Mouse (Mus musculus) MEL (cell line): Measurements from ENCODE around the gene Dmkn.

Experiments used
- CTCF ChIP-seq, 3 experiments: IDR thresholded peaks in 2 of 3; conservative IDR thresholded peaks in 1 of 3; 2 replicates each; pipeline ENCODE4 v1.5.1; 2011 to 2012; ENCODE audit warnings: low read length in 3 of 3, low read depth in 2 of 3, mild to moderate bottlenecking in 2 of 3, improper control_type of control experiment in 1 of 3, inconsistent platforms in 1 of 3, mixed read lengths in 1 of 3, moderate library complexity in 1 of 3; ENCODE audit not compliant: control insufficient read depth in 1 of 3, insufficient read depth in 1 of 3, poor library complexity in 1 of 3, severe bottlenecking in 1 of 3
- E2F4 ChIP-seq: IDR thresholded peaks from 2 replicates; pipeline ENCODE4 v1.6.1; 2011; ENCODE audit warnings: low read depth, low read length, improper control_type of control experiment, borderline replicate concordance
- EP300 ChIP-seq, 2 experiments: IDR thresholded peaks; 2 replicates each; pipeline ENCODE4 v1.6.1; 2011; ENCODE audit warnings: improper control_type of control experiment in 2 of 2, low read length in 2 of 2, low read depth in 1 of 2, mild to moderate bottlenecking in 1 of 2
- JUND ChIP-seq: IDR thresholded peaks from 2 replicates; pipeline ENCODE4 v1.6.1; 2011; ENCODE audit warnings: low read depth, mild to moderate bottlenecking, improper control_type of control experiment, low read length
- KAT2A ChIP-seq: conservative IDR thresholded peaks from 2 replicates; pipeline ENCODE4 v1.6.1; 2012; ENCODE audit warnings: low read depth, low read length, improper control_type of control experiment, inconsistent platforms
- MAFK ChIP-seq: IDR thresholded peaks from 2 replicates; pipeline ENCODE4 v1.6.1; 2011; ENCODE audit warnings: low read depth, mild to moderate bottlenecking, low read length, improper control_type of control experiment, borderline replicate concordance
- POLR2A ChIP-seq, 2 experiments: IDR thresholded peaks; 2 replicates each; pipeline ENCODE4 v1.6.1; 2011 to 2012; ENCODE audit warnings: low read length in 2 of 2, mild to moderate bottlenecking in 2 of 2, control low read depth in 1 of 2, improper control_type of control experiment in 1 of 2, low read depth in 1 of 2, moderate library complexity in 1 of 2; ENCODE audit not compliant: control insufficient read depth in 1 of 2, insufficient read depth in 1 of 2, poor library complexity in 1 of 2
- RAD21 ChIP-seq: IDR thresholded peaks from 2 replicates; pipeline ENCODE4 v1.6.1; 2011; ENCODE audit warnings: mild to moderate bottlenecking, low read depth, low read length, improper control_type of control experiment
- TBP ChIP-seq: IDR thresholded peaks from 2 replicates; pipeline ENCODE4 v1.8.0; 2011; ENCODE audit warnings: low read depth, low read length, improper control_type of control experiment
- USF2 ChIP-seq, 2 experiments: IDR thresholded peaks; 2 replicates each; pipeline ENCODE4 v1.6.1; 2011 to 2012; ENCODE audit warnings: improper control_type of control experiment in 2 of 2, low read length in 2 of 2, borderline replicate concordance in 1 of 2, inconsistent platforms in 1 of 2, low read depth in 1 of 2, mild to moderate bottlenecking in 1 of 2; ENCODE audit not compliant: insufficient read depth in 1 of 2
- ZC3H11A ChIP-seq: IDR thresholded peaks from 2 replicates; pipeline ENCODE4 v1.6.1; 2012; ENCODE audit warnings: low read depth, mild to moderate bottlenecking, inconsistent platforms, low read length, improper control_type of control experiment
- ZKSCAN1 ChIP-seq: IDR thresholded peaks from 2 replicates; pipeline ENCODE4 v1.6.1; 2012; ENCODE audit warnings: low read depth, mild to moderate bottlenecking, inconsistent platforms, low read length, improper control_type of control experiment, moderate library complexity
- ZMIZ1 ChIP-seq: IDR thresholded peaks from 2 replicates; pipeline ENCODE4 v1.6.1; 2012; ENCODE audit warnings: low read depth, mild to moderate bottlenecking, inconsistent platforms, low read length, improper control_type of control experiment, moderate library complexity

GRCm38 (mm10) chr7:30723274-30723953 lies 40.1 kb upstream of the Dmkn start:
- TF ChIP-seq CTCF (IDR thresholded peaks at IDR 0.05 in 2 of 3, conservative IDR thresholded peaks at IDR 0.05 in 1 of 3; ENCODE audit: control insufficient read depth in 1 of 3, insufficient read depth in 1 of 3, low read depth in 2 of 3, low read length in 3 of 3, poor library complexity in 1 of 3, severe bottlenecking in 1 of 3) (no peak), EP300 (IDR thresholded peaks at IDR 0.05; ENCODE audit: low read depth in 1 of 2, low read length in 2 of 2) (no peak), USF2 (IDR thresholded peaks at IDR 0.05; ENCODE audit: borderline replicate concordance in 1 of 2, insufficient read depth in 1 of 2, low read depth in 1 of 2, low read length in 2 of 2) (no peak), TBP (no peak), KAT2A (no peak), POLR2A (IDR thresholded peaks at IDR 0.05; ENCODE audit: control insufficient read depth in 1 of 2, insufficient read depth in 1 of 2, low read depth in 1 of 2, low read length in 2 of 2, poor library complexity in 1 of 2) (no peak), ZKSCAN1 (no peak), E2F4 (no peak), ZMIZ1 (no peak), RAD21 (no peak), JUND (no peak), MAFK (no peak), ZC3H11A (no peak)
